Mouse (Mus musculus) limb, embryonic 13.5 days (tissue): ENCODE results near the gene Mink1. TPM values are rescaled to one million over a fixed set of nuclear protein-coding genes. Genes with fewer than 3 reads are reported as not detected.

Source experiments
- ATAC-seq: fragments of 200-750 bp; cut with Nextera tagmentation; 2 replicates; pipeline ENCODE4 v1.8.0; 2017; ENCODE audit warnings: low read depth, moderate number of reproducible peaks, moderate TSS enrichment; ENCODE audit not compliant: low FRiP score
- H3K27ac ChIP-seq: fragments of 300-500 bp; sonication (generic); 2 replicates; pipeline ENCODE4 v1.5.1; 2015; ENCODE audit warnings: inconsistent platforms, mild to moderate bottlenecking, moderate library complexity
- H3K27me3 ChIP-seq: fragments of 300-500 bp; sonication (generic); 2 replicates; pipeline ENCODE4 v1.6.1; 2015; ENCODE audit warnings: mild to moderate bottlenecking, inconsistent platforms
- H3K36me3 ChIP-seq: fragments of 300-500 bp; sonication (generic); 2 replicates; pipeline ENCODE4 v1.6.1; 2015; ENCODE audit warnings: inconsistent platforms, mild to moderate bottlenecking, moderate library complexity
- H3K4me1 ChIP-seq: fragments of 300-500 bp; sonication (generic); 2 replicates; pipeline ENCODE4 v1.6.1; 2015; ENCODE audit warnings: inconsistent platforms
- H3K4me2 ChIP-seq: fragments of 300-500 bp; sonication (generic); replicated peaks from 2 replicates; pipeline ENCODE4 v1.6.1; 2015; ENCODE audit warnings: inconsistent platforms, mild to moderate bottlenecking, moderate library complexity
- H3K4me3 ChIP-seq: fragments of 300-500 bp; sonication (generic); 2 replicates; pipeline ENCODE4 v1.5.1; 2015; ENCODE audit warnings: moderate library complexity, mild to moderate bottlenecking, inconsistent platforms
- H3K9ac ChIP-seq: fragments of 300-500 bp; sonication (generic); 2 replicates; pipeline ENCODE4 v1.6.1; 2015; ENCODE audit warnings: mild to moderate bottlenecking, inconsistent platforms
- H3K9me3 ChIP-seq: fragments of 300-500 bp; sonication (generic); 2 replicates; pipeline ENCODE4 v1.6.1; 2016; ENCODE audit warnings: inconsistent platforms
- WGBS: fragments of 180-500 bp; shearing (Covaris S2); methylation state at CpG from one replicate; pipeline ENCODE4 v1.1.7; 2015; 5-methylcytosine and 5-hydroxymethylcytosine counted together
- polyA plus RNA-seq: library from polyadenylated mRNA; unstranded; fragments of >200 nt; fragmentation: Nextera tagmentation; extraction: Ambion mirVana; gene quantifications from 2 replicates; pipeline ENCODE4 v1.2.1, GENCODE M21; 2015

Gene Mink1
- polyA plus RNA-seq, 1 experiment from 2014 or later = 14.1 TPM

DNA sequence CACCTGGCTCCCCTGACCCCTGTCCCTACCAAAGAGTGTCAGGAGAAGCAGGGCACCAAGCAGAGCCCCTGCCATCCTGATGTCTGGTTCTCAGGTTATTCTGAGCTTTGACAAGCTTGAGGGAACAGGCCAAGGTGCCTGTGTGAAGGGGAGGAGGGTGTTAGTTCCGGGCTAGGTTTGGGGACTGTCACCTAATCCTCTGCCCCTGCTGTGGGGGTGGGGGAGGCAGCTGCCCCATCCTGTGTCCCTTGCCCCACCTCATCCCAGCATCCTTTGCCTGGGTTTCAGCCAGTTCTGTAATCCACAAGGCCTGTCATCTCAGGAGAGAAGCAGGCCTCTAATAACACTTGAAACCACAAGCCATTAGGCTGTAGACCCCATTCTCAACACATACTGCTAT, 56.4 kb downstream of the Mink1 start, which contains the start of gene Chrne:
TSS of gene Chrne (minus strand) at position 116 of the 400 bp plus-strand sequence.
- no peak within 1 kb of the TSS for H3K9ac ChIP-seq

DNA sequence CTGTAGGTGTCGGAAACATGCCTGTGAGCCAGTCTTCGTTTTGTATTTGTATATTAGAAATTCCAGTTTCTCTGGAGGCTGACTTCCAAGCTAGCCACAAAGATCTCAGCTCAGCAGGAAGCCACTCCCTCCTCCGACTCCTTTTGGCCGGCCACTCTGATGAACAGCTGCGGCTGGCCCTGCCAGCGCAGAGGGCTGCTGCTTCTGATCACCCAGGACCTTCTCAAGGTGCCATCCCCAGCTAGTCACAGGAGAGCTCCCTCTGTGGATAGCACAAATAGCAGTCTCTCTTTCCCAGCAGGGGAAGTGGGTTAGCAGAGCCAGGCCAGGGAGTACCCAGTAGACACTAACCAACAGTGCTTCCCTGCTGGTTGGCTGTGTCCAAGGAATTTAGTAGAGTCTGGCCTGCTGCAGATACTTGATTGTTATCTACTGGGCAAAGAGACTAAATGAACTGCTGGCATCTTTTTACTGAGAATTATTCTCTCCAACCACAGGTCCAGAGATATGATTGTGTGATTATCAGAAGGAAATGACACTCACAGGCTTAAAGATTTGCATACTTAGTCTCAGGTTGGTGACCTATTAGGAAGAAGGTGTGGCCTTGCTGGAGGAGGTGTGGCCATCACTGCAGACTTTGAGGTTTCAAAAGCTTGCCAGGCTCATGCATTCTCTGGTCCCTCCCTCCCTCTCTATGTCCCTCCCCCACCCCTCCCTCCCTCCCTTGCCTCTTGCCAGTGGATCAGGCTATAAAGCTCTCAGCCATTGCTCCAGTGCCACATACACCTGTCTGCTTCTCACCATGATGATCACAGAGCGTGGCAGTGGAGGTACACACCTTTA, 59.5 kb downstream of the Mink1 start:
- no peaks in the 10 kb centered on the region for H3K27me3 ChIP-seq
- H3K4me2 ChIP-seq = no peak overlapping the region
- H3K9me3 ChIP-seq = no peaks in the 10 kb centered on the region
- H3K4me1 ChIP-seq = no peaks in the 10 kb centered on the region
- ATAC-seq = no peak
- no peak overlapping the region for H3K4me3 ChIP-seq
- no peak overlapping the region for H3K27ac ChIP-seq
- 39% methylated on average over 7 of the region's 7 CpGs for WGBS
- H3K36me3 ChIP-seq = no peaks in the 10 kb centered on the region
- H3K9ac ChIP-seq = no peak overlapping the region

More for the DNA sequence above, 56.4 kb downstream of the Mink1 start, which contains the start of gene Chrne:
- no peak for ATAC-seq
- H3K27ac ChIP-seq = no peak within 1 kb of the TSS
- WGBS = 25% methylated on average over 1 of the region's 1 CpGs
- H3K9me3 ChIP-seq = no peaks in the 10 kb centered on the region
- H3K4me2 ChIP-seq = no peak within 1 kb of the TSS
- H3K27me3 ChIP-seq = peaks cover 8% of the 10 kb centered on the region
- H3K4me1 ChIP-seq = peaks cover 17% of the 10 kb centered on the region
- H3K36me3 ChIP-seq = no peaks in the 10 kb centered on the region
- H3K4me3 ChIP-seq = no peak within 1 kb of the TSS

DNA sequence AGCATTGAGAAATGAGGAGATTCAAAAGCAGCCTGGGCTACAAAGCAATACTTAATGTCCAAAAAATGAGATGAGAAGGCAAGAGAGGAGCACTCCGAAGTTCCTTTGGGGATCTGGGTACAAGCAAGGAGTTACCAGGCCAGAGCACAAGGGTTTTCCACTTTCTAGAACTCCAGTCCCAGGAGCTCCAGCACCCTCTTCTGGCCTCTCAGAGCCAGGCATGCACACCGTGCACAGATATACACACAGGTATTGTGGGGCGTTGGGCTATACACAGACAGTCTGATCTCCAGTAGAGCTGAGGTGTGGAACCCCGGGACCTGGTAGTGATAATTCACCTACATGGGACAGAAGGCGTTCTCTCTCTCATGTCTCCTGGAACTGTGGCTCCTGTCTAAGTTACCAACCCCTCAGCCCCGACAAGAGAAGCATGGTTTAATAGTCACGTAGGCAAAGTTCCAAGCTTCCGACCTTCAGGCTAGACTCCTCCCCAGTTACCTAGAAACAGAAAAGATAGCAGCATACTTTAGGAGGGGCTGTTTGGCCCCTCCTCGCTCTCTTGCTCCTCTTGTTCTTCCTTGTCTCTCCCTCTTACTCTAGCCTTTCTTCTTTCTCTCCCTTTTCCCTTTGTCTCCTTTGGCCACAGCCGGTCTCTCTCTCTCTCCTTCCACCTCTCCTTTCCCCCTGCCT, 60.5 kb downstream of the Mink1 start:
- ATAC-seq = no peak
- WGBS = 79% methylated on average over 10 of the region's 10 CpGs
- Histone ChIP-seq H3K36me3 (no peaks in the 10 kb centered on the region), H3K4me3 (no peak overlapping the region), H3K27ac (no peak overlapping the region; the same call in 1 of the 2 replicates), H3K9ac (no peak overlapping the region), H3K4me1 (no peaks in the 10 kb centered on the region), H3K27me3 (no peaks in the 10 kb centered on the region), H3K9me3 (no peaks in the 10 kb centered on the region), H3K4me2 (no peak overlapping the region)

DNA sequence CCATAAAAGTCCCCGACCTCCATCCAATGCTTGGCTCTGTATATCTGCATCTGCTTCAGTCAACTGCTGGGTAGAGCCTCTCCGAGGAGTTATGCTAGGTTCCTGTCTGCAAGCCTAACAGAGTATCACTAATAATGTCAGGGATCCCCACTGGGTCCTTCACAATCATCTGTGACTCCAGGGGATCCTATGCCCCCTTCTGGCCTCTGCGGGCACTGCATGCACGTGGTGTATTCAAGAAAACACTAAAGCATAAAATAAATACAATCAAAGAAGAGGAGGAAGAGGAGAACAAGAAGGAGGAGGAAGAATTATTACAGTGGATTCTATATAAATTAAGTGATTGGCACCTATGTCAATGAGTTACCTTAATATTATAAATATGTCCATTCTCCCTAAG, 62.8 kb downstream of the Mink1 start:
- H3K4me1 ChIP-seq = no peaks in the 10 kb centered on the region
- no peak overlapping the region for H3K27ac ChIP-seq
- H3K27me3 ChIP-seq = no peaks in the 10 kb centered on the region
- no peaks in the 10 kb centered on the region for H3K36me3 ChIP-seq
- H3K4me2 ChIP-seq = no peak overlapping the region
- H3K9ac ChIP-seq = no peak overlapping the region
- H3K9me3 ChIP-seq = no peaks in the 10 kb centered on the region
- WGBS = 50% methylated on average over 4 of the region's 4 CpGs
- ATAC-seq = no peak
- no peak overlapping the region for H3K4me3 ChIP-seq

DNA sequence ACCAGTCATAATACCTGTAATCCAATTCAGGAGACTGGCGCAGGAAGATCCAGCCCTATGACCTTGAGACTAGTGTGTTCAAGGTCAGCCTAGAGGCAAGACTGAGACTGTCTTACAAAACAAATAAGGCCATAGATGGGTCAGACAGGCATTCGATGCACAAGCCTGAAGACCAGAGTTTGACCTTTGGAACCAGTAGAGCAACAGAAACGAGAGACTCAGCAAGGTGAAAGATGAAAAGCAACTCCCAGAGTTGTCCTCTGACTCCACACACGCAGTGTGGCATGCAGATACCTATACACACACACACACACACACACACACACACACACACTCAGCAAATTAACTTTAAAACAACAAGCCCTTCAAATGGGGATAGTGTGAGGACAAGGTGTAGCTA, 64.2 kb downstream of the Mink1 start:
- WGBS = 74% methylated on average over 4 of the region's 4 CpGs
- H3K36me3 ChIP-seq = no peaks in the 10 kb centered on the region

DNA sequence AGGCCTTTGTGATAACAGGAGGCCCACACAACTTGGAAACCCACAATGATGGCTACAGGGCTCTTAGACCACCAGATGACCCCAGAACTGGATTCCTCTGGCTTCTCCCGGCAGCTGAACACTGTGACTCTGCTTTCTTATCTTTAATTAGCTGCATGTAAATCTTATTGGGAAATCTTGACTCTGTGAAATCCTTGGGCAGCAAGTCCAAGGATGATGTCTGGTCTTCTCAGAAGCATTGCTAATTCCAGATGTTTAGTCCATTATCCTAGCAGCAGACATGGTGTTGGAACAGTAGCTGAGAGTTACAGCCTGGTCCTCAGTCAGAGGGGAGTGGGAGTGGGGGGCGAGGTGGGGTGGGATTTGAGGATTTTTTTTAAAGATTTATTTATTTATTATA, 65.8 kb downstream of the Mink1 start:
- H3K4me2 ChIP-seq = no peak overlapping the region
- H3K27me3 ChIP-seq = no peaks in the 10 kb centered on the region
- WGBS = 81% methylated on average over 2 of the region's 2 CpGs
- no peak overlapping the region for H3K27ac ChIP-seq
- no peak for ATAC-seq
- no peak overlapping the region for H3K4me3 ChIP-seq
- no peaks in the 10 kb centered on the region for H3K36me3 ChIP-seq
- no peaks in the 10 kb centered on the region for H3K4me1 ChIP-seq
- H3K9ac ChIP-seq = no peak overlapping the region
- no peaks in the 10 kb centered on the region for H3K9me3 ChIP-seq

More for the DNA sequence above, 64.2 kb downstream of the Mink1 start:
- Histone ChIP-seq H3K4me3 (no peak overlapping the region), H3K9me3 (no peaks in the 10 kb centered on the region), H3K4me2 (no peak overlapping the region), H3K9ac (no peak overlapping the region), H3K27me3 (no peaks in the 10 kb centered on the region), H3K27ac (no peak overlapping the region), H3K4me1 (no peaks in the 10 kb centered on the region)
- ATAC-seq = no peak

DNA sequence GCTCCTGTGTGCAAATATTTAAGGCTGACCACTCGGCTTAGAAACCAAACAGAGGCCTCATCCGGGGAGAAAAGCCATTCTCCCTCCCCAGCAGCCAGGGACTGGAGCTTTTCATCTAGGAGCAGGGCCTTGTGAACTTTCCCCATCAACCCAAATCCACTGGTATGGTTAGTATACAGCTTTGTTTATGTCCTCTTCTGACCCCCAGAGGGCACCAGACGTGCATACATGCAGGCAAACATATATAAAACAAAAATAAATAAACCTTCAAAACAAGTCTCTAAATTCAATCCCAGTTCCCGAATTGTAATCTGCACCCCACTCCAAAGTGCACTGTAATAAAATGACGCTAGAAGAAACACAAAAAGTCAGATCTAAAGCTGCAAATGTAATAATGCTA, 66.9 kb downstream of the Mink1 start:
- Histone ChIP-seq H3K4me3 (no peak overlapping the region), H3K4me2 (no peak overlapping the region), H3K9ac (no peak overlapping the region), H3K4me1 (no peaks in the 10 kb centered on the region), H3K36me3 (no peaks in the 10 kb centered on the region), H3K9me3 (no peaks in the 10 kb centered on the region), H3K27me3 (no peaks in the 10 kb centered on the region), H3K27ac (no peak overlapping the region)
- WGBS = 50% methylated on average over 5 of the region's 5 CpGs
- no peak for ATAC-seq

DNA sequence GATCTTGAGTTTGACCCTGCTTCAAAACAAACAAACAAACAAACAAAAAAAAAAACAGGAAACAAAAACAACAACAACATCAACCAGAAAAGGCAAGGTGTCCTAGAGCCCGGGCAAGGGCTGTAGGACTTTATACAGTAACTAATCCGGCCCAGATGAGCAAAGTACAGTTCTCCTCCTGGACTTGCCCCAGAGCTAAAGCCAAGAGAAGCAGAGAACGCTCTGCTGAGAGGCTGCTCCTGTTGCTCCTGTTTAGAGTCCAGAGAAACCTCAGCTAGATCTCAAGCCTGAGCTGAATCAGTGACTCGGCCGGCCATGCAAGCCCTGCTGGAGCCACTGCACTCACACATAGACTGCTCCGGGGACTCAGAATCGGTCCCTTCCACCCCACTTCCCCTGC, 67.4 kb downstream of the Mink1 start:
- no peaks in the 10 kb centered on the region for H3K36me3 ChIP-seq
- no peak overlapping the region for H3K4me3 ChIP-seq
- ATAC-seq = no peak
- H3K9ac ChIP-seq = no peak overlapping the region
- no peak overlapping the region for H3K4me2 ChIP-seq
- no peaks in the 10 kb centered on the region for H3K4me1 ChIP-seq
- WGBS = 75% methylated on average over 7 of the region's 7 CpGs
- H3K27ac ChIP-seq = no peak overlapping the region
- no peaks in the 10 kb centered on the region for H3K9me3 ChIP-seq
- no peaks in the 10 kb centered on the region for H3K27me3 ChIP-seq

DNA sequence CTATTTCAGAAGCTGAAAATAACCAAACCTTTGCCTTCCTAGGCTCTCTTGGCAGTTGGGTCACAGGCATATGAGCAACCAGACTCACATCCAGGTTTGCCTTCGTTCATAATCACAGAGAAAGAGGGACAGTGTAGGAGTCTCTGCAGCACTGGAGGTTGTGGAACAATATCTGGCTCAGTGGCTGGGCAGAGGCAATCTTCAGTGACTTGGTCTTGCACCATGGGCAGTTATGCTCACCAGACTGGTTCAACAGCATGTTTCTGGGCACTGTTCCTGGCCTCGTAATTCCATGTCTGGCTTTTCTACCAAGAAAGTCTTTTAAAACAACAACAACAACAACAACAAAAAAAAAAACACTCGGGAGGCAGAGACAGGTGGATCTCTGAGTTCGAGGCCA, 72.9 kb downstream of the Mink1 start:
- 75% methylated on average over 4 of the region's 4 CpGs for WGBS
- H3K9me3 ChIP-seq = no peaks in the 10 kb centered on the region
- no peaks in the 10 kb centered on the region for H3K4me1 ChIP-seq
- no peak overlapping the region for H3K9ac ChIP-seq
- H3K27ac ChIP-seq = no peak overlapping the region
- ATAC-seq = no peak
- H3K4me3 ChIP-seq = no peak overlapping the region
- H3K27me3 ChIP-seq = no peaks in the 10 kb centered on the region
- no peak overlapping the region for H3K4me2 ChIP-seq
- no peaks in the 10 kb centered on the region for H3K36me3 ChIP-seq

DNA sequence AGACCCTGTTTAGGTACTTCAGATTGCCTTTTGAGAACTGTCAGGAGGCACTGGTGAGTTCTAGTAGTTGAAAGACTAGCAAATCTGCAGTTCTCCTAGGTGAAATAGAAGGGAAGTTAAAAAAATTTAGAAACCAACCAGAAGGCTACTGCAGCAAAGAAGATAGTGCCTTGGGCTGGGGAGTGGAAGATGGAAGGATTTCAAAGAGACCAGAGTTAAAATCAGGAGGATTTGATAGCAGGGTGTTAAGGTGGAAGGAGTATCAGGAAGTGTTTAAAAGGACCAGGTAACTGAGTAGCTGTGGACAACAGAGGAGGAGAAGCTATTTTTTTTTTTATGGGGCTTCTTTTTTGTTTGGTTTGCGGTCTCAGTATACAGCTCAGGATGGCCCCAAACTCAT, 75.1 kb downstream of the Mink1 start:
- ATAC-seq = no peak
- WGBS = 94% methylated on average over 1 of the region's 1 CpGs

DNA sequence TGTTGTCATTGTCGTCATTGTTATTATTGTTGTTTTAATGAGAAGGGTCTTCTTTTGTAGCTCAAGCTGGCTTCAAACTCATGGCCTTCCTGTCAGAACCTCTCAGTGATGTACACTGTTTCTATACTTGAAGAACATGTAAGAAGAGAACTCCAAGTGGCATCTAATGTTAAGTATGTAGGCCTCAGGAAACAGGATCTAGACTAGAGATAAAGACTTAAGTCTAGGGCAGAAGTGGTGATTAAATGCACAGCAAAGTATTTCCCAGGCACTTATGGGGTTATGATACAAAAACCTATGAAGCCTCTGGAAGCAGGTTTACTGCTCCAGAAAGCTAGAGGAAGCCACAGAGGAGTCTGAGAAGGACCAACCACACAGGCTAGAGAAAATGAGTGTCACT, 75.6 kb downstream of the Mink1 start:
- H3K36me3 ChIP-seq = peaks cover 6% of the 10 kb centered on the region
- H3K4me1 ChIP-seq = no peaks in the 10 kb centered on the region
- no peak overlapping the region for H3K9ac ChIP-seq
- ATAC-seq = no peak
- H3K4me2 ChIP-seq = no peak overlapping the region
- 76% methylated on average over 1 of the region's 1 CpGs for WGBS
- no peak overlapping the region for H3K4me3 ChIP-seq
- no peaks in the 10 kb centered on the region for H3K9me3 ChIP-seq
- no peak overlapping the region for H3K27ac ChIP-seq
- no peaks in the 10 kb centered on the region for H3K27me3 ChIP-seq

More for the DNA sequence above, 75.1 kb downstream of the Mink1 start:
- Histone ChIP-seq H3K9ac (no peak overlapping the region), H3K9me3 (no peaks in the 10 kb centered on the region), H3K4me3 (no peak overlapping the region), H3K4me2 (no peak overlapping the region), H3K36me3 (peaks cover 2% of the 10 kb centered on the region), H3K4me1 (no peaks in the 10 kb centered on the region), H3K27ac (no peak overlapping the region), H3K27me3 (no peaks in the 10 kb centered on the region)

DNA sequence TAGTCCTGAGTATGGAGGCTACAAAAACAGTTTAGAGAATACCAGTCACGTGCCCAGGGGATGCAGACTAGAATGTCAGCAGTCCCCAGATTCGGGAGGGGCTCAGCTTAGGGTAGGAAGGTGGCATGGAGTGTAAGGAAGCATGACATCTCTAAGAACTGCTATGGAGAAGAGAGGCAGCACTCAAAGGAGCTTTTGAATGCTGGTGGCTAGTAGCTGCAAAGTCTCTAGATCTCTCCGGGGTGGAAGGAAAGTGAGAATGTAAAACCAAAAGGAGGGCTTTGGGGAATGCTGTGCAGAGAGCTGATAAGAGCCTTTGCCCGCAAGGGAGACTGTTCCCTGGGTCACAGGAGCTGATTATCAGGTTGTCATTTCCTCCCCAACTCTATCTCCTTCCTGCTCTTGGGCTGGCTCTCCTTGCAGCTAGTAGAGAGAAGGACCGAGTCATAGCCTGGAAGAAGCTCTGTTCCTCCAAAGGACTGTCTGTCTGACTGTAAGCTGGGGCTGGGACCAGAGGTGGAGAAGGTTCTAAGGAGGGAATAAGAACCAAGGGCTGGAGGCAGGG, 76.1 kb downstream of the Mink1 start, which contains the start of gene Gp1ba:
TSS of gene Gp1ba (plus strand) at position 409 of the 565 bp plus-strand sequence.
- no peak within 1 kb of the TSS for H3K27ac ChIP-seq
- WGBS = 49% methylated on average over 5 of the region's 5 CpGs
- H3K4me1 ChIP-seq = no peaks in the 10 kb centered on the region
- H3K4me3 ChIP-seq = no peak within 1 kb of the TSS
- H3K36me3 ChIP-seq = peaks cover 6% of the 10 kb centered on the region
- H3K9me3 ChIP-seq = no peaks in the 10 kb centered on the region
- no peak within 1 kb of the TSS for H3K4me2 ChIP-seq
- H3K9ac ChIP-seq = no peak within 1 kb of the TSS
- no peaks in the 10 kb centered on the region for H3K27me3 ChIP-seq
- no peak for ATAC-seq
